Mouse (Mus musculus): ENCODE results near the gene Clba1. TPM values are rescaled to one million over a fixed set of nuclear protein-coding genes. Genes with fewer than 3 reads are reported as not detected.
A peak's percentile ranks its signal among the peaks of the same experiment; 100 is the strongest.

The Clba1 gene
- polyA plus RNA-seq, 1 experiment from 2014 or later: 6.0 TPM

DNA sequence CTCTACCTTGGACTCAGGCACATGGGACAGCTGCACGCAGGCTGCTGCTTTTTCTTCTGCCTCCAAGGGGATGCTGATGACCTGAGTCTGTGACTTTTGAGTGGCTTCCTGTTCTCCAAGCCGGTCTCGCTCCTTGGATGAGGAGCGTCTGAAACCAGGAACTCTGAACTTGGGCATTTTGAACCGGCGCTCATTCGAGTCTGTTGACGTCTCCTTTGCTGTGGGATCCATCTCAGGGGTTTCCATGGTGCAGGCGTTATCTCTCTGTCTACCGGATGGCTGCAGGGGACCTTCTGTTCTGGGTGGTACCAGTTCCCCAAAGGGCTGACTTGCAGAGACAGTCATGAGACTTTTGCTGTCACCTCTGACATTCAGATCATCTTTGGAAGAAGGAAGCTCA is 34.3 kb upstream of the Clba1 start:
- H3K27me3 ChIP-seq (ENCODE audit: control insufficient read depth, insufficient read depth, low read length): no peaks in the 10 kb centered on the region
- 86% methylated on average over 10 of the region's 10 CpGs for WGBS
- ATAC-seq (replicated peaks; ENCODE audit: extremely low read depth, insufficient read depth, low FRiP score): no peak

GRCm38 (mm10) chr12:112791026-112791425 is 17.7 kb upstream of the Clba1 start:
- Histone ChIP-seq H3K4me1 (ENCODE audit: control insufficient read depth, insufficient read depth, low read length) (peaks cover 25% of the 10 kb centered on the region), H3K9me3 (replicated peaks; ENCODE audit: control insufficient read depth, low read length) (no peaks in the 10 kb centered on the region), H3K9ac (ENCODE audit: low read length) (no peak overlapping the region), H3K27me3 (ENCODE audit: control insufficient read depth, insufficient read depth, low read length) (no peaks in the 10 kb centered on the region; the same call in 1 of the 2 replicates), H3K27ac (ENCODE audit: low read length) (no peak overlapping the region), H3K4me2 (ENCODE audit: low read depth, low read length) (no peak overlapping the region), H3K36me3 (ENCODE audit: control insufficient read depth, insufficient read depth) (no peaks in the 10 kb centered on the region), H3K4me3 (ENCODE audit: low read length) (no peak overlapping the region)
- ATAC-seq (replicated peaks; ENCODE audit: extremely low read depth, insufficient read depth, low FRiP score): no peak
- 68% methylated on average over 8 of the region's 8 CpGs for WGBS

More for the DNA sequence above, 34.3 kb upstream of the Clba1 start:
- H3K4me2 ChIP-seq (ENCODE audit: low read depth, low read length): no peak overlapping the region
- H3K9ac ChIP-seq (ENCODE audit: low read length): no peak overlapping the region
- peaks cover 6% of the 10 kb centered on the region; the same call in 1 of the 2 replicates for H3K9me3 ChIP-seq (replicated peaks; ENCODE audit: control insufficient read depth, low read length)
- H3K4me1 ChIP-seq (ENCODE audit: control insufficient read depth, insufficient read depth, low read length): no peaks in the 10 kb centered on the region; the same call in 1 of the 2 replicates
- H3K27ac ChIP-seq (ENCODE audit: low read length): no peak overlapping the region
- no peak overlapping the region for H3K4me3 ChIP-seq (ENCODE audit: low read length)
- no peaks in the 10 kb centered on the region for H3K36me3 ChIP-seq (ENCODE audit: control insufficient read depth, insufficient read depth)

GRCm38 (mm10) chr12:112793601-112794355 is 15.0 kb upstream of the Clba1 start:
- 53% methylated on average over 13 of the region's 13 CpGs for WGBS
- no peaks in the 10 kb centered on the region for H3K9me3 ChIP-seq (replicated peaks; ENCODE audit: control insufficient read depth, low read length)
- H3K9ac ChIP-seq (ENCODE audit: low read length): peak overlapping the region; percentile 58
- no peaks in the 10 kb centered on the region for H3K36me3 ChIP-seq (ENCODE audit: control insufficient read depth, insufficient read depth)
- no peaks in the 10 kb centered on the region for H3K27me3 ChIP-seq (ENCODE audit: control insufficient read depth, insufficient read depth, low read length)
- peak overlapping the region; percentile 46 for H3K4me2 ChIP-seq (ENCODE audit: low read depth, low read length)
- H3K4me1 ChIP-seq (ENCODE audit: control insufficient read depth, insufficient read depth, low read length): peaks cover 47% of the 10 kb centered on the region
- H3K27ac ChIP-seq (ENCODE audit: low read length): peak overlapping the region; percentile 86
- H3K4me3 ChIP-seq (ENCODE audit: low read length): no peak overlapping the region
- peak; percentile 84 for ATAC-seq (replicated peaks; ENCODE audit: extremely low read depth, insufficient read depth, low FRiP score)

- peak overlapping the region; percentile 42 for H3K9ac ChIP-seq (ENCODE audit: low read length)
- no peak for ATAC-seq (replicated peaks; ENCODE audit: extremely low read depth, insufficient read depth, low FRiP score)
- H3K4me2 ChIP-seq (ENCODE audit: low read depth, low read length): peak overlapping the region; percentile 46
- WGBS: 16% methylated on average over 7 of the region's 7 CpGs
- no peaks in the 10 kb centered on the region for H3K9me3 ChIP-seq (replicated peaks; ENCODE audit: control insufficient read depth, low read length)
- H3K36me3 ChIP-seq (ENCODE audit: control insufficient read depth, insufficient read depth): no peaks in the 10 kb centered on the region
- no peaks in the 10 kb centered on the region for H3K27me3 ChIP-seq (ENCODE audit: control insufficient read depth, insufficient read depth, low read length)
- H3K4me1 ChIP-seq (ENCODE audit: control insufficient read depth, insufficient read depth, low read length): peaks cover 47% of the 10 kb centered on the region
- H3K4me3 ChIP-seq (ENCODE audit: low read length): no peak overlapping the region
- peak overlapping the region; percentile 86 for H3K27ac ChIP-seq (ENCODE audit: low read length)
These were observed 14.4 kb upstream of the Clba1 start for GRCm38 (mm10) chr12:112794356-112794816.

DNA sequence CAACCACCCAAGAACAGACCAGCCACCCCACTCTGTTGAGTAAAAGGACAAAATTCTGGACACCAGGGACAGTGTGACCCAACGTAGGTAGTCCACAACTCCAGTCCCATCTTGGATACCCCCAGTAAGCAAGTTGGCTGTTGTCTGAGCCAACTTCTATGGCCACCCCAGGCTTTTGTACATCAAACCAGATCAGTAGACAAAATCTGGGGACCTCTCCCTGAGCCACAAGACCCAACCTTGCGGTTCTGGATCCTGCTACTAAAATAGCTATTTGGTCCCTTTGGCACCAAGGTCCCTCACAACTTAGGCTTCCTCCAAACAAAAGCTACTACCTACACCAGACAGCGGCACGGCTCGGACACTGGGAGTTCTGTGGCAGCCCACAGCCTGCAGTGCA is 13.7 kb upstream of the Clba1 start:
- WGBS: 87% methylated on average over 5 of the region's 5 CpGs
- no peaks in the 10 kb centered on the region for H3K36me3 ChIP-seq (ENCODE audit: control insufficient read depth, insufficient read depth)
- H3K9ac ChIP-seq (ENCODE audit: low read length): no peak overlapping the region
- H3K4me3 ChIP-seq (ENCODE audit: low read length): peak overlapping the region; percentile 15; the same call in 1 of the 2 replicates
- H3K27ac ChIP-seq (ENCODE audit: low read length): peak overlapping the region; percentile 86; the same call in 1 of the 2 replicates
- H3K9me3 ChIP-seq (replicated peaks; ENCODE audit: control insufficient read depth, low read length): no peaks in the 10 kb centered on the region
- peak overlapping the region; percentile 27 for H3K4me2 ChIP-seq (ENCODE audit: low read depth, low read length)
- H3K4me1 ChIP-seq (ENCODE audit: control insufficient read depth, insufficient read depth, low read length): peaks cover 47% of the 10 kb centered on the region
- H3K27me3 ChIP-seq (ENCODE audit: control insufficient read depth, insufficient read depth, low read length): no peaks in the 10 kb centered on the region
- ATAC-seq (replicated peaks; ENCODE audit: extremely low read depth, insufficient read depth, low FRiP score): no peak

DNA sequence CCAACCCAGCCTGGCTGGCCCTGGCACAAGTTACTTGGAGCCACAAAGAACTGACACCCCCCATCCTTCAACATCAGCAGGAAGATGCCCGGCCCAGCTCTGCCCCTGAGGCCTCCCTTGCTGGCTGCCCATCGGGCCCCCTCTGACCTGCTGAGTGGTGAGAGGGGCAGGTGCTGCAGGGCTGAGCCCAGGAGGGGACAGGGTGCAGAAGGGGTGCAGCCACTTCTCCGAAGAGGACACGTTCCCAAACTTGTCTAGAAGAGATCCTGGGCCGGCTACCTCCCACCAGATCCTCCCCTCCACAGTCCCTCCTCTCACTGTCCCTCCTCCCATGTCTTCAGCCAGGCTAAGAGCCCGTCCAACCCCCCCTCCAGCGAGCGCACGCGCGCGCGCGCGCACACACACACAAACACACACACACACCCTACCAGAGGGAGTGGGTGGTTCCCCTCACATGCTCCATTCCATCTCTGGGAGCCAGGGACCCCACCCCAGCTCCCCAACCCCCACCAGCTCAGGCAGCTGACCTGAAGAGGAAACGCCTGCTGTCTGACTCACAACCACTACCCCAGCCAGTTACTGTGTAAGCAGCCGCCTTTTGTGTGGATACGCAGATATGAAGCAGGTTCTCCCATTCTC is 13.2 kb upstream of the Clba1 start:
- peaks cover 48% of the 10 kb centered on the region for H3K4me1 ChIP-seq (ENCODE audit: control insufficient read depth, insufficient read depth, low read length)
- ATAC-seq (replicated peaks; ENCODE audit: extremely low read depth, insufficient read depth, low FRiP score): no peak; the same call in 1 of the 2 replicates
- H3K9ac ChIP-seq (ENCODE audit: low read length): peak overlapping the region; percentile 34; the same call in 1 of the 2 replicates
- peak overlapping the region; percentile 46; the same call in 1 of the 2 replicates for H3K27ac ChIP-seq (ENCODE audit: low read length)
- 32% methylated on average over 18 of the region's 18 CpGs for WGBS
- no peaks in the 10 kb centered on the region for H3K27me3 ChIP-seq (ENCODE audit: control insufficient read depth, insufficient read depth, low read length)
- H3K4me3 ChIP-seq (ENCODE audit: low read length): peak overlapping the region; percentile 15; the same call in 1 of the 2 replicates
- H3K4me2 ChIP-seq (ENCODE audit: low read depth, low read length): peak overlapping the region; percentile 27
- H3K9me3 ChIP-seq (replicated peaks; ENCODE audit: control insufficient read depth, low read length): no peaks in the 10 kb centered on the region
- H3K36me3 ChIP-seq (ENCODE audit: control insufficient read depth, insufficient read depth): no peaks in the 10 kb centered on the region

DNA sequence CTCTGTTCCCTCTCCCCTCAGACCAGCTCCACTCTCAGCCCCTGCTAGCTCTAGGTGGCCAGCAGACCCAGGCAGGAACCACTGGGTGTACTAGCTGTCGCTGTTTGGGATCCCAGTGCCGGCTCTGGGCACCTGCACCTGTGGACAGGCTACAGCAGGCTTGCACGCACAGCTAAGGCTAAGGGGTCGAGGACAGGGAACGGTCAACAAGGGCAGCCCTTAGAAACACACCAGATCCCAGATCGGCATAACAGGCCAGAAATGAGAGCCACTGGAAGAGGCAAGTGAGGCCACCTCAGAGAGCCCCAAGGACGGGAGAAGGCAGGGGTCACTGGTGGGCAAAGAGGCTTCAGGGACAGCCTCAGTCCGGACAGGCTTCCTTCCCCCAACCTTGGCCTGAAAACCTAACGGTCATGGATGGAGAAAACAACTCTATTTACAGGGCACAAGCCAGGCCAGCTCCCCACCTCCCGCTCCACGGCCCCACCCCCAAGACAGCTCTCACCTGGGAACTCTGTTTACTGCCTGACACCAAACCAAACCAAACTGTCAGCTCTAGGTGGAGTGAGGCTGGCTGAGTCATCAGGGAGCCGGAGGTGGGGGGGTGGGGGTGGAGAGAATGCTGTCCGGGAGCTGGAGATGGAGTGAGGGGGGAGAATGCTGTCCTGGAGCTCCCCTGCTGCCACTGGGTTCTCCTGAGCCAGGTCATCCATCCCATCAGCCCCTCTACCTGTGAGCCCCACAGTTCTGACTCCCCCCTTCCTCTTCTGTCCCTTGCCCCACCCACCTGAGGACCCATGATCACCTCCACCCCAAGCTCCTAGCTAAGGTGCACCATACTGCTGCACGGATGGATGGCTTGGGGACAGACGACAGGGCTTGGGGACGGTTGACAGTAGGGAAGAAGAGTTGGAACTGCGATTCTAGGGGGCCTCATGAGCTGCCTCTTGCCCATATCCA is 11.9 kb upstream of the Clba1 start:
- Histone ChIP-seq H3K9ac (ENCODE audit: low read length) (no peak overlapping the region), H3K4me2 (ENCODE audit: low read depth, low read length) (no peak overlapping the region), H3K27ac (ENCODE audit: low read length) (no peak overlapping the region), H3K36me3 (ENCODE audit: control insufficient read depth, insufficient read depth) (no peaks in the 10 kb centered on the region), H3K4me1 (ENCODE audit: control insufficient read depth, insufficient read depth, low read length) (peaks cover 52% of the 10 kb centered on the region), H3K27me3 (ENCODE audit: control insufficient read depth, insufficient read depth, low read length) (peaks cover 9% of the 10 kb centered on the region), H3K4me3 (ENCODE audit: low read length) (no peak overlapping the region), H3K9me3 (replicated peaks; ENCODE audit: control insufficient read depth, low read length) (no peaks in the 10 kb centered on the region)
- WGBS: 47% methylated on average over 17 of the region's 17 CpGs
- ATAC-seq (replicated peaks; ENCODE audit: extremely low read depth, insufficient read depth, low FRiP score): no peak

GRCm38 (mm10) chr12:112797672-112798331 is 10.9 kb upstream of the Clba1 start:
- H3K36me3 ChIP-seq (ENCODE audit: control insufficient read depth, insufficient read depth): no peaks in the 10 kb centered on the region
- H3K4me3 ChIP-seq (ENCODE audit: low read length): no peak overlapping the region
- H3K27ac ChIP-seq (ENCODE audit: low read length): no peak overlapping the region
- 40% methylated on average over 15 of the region's 15 CpGs for WGBS
- H3K4me2 ChIP-seq (ENCODE audit: low read depth, low read length): no peak overlapping the region
- no peak for ATAC-seq (replicated peaks; ENCODE audit: extremely low read depth, insufficient read depth, low FRiP score)
- no peaks in the 10 kb centered on the region for H3K9me3 ChIP-seq (replicated peaks; ENCODE audit: control insufficient read depth, low read length)
- H3K27me3 ChIP-seq (ENCODE audit: control insufficient read depth, insufficient read depth, low read length): peaks cover 11% of the 10 kb centered on the region
- H3K4me1 ChIP-seq (ENCODE audit: control insufficient read depth, insufficient read depth, low read length): peaks cover 58% of the 10 kb centered on the region
- 0 out of 2 replicates have a peak overlapping the region, but pooled peaks have one; percentile 38 for H3K9ac ChIP-seq (ENCODE audit: low read length)

Measured in heart, embryonic 16.5 days (tissue).